Mouse (Mus musculus): ENCODE measurements around the gene Fam178b. TPM values are rescaled to one million over a fixed set of nuclear protein-coding genes. Genes with fewer than 3 reads are reported as not detected.
A peak's percentile ranks its signal among the peaks of the same experiment; 100 is the strongest.

The Fam178b gene
- total RNA-seq, 2 experiments from 2014 or later: 0.41 to 0.52 TPM

GRCm38 (mm10) chr1:36526903-36527302, 156.1 kb downstream of the Fam178b start:
- DNase-seq (ENCODE audit: low spot score in 2 of 2): no peak

- DNase-seq (ENCODE audit: low spot score in 2 of 2): no peak
Measured at GRCm38 (mm10) chr1:36525774-36526173, 157.2 kb downstream of the Fam178b start.

- no peak for DNase-seq (ENCODE audit: low spot score in 2 of 2)
Measured at GRCm38 (mm10) chr1:36524058-36524457, 158.9 kb downstream of the Fam178b start.

DNA sequence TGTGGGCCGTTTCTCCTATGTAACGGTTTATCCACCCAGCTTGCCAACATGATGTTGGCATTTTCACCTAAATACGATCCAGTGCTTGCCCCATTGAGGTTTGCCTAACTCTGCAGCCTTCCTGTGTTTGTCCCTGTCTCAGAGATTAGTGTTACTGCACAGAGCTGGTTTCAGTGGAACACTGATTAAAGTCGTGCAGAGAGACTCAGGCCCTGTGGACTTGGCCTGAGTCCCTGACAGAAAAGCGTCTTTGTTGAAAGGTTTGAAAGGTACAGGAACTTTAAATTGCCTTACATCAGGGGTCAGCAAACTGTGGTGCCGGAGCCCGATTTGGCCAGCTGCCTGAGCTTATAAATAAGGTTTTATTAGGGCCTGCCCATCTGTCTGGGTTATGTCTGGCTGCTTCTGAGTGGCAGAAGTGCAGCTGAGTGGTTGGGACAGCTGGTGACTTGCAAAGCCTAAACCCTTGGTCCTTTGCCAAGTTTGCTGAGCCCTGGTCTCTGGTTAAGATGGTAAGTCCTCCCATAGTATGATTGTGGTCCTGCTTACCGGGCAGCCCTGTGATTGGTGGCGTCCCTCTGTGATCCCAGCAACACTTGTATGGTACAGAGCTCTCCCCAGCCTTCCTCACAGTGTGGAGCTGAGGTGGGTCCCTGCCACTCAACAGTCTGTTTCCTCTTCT, 159.5 kb downstream of the Fam178b start:
- no peak for DNase-seq (ENCODE audit: low spot score in 2 of 2)

GRCm38 (mm10) chr1:36522210-36522609, 160.8 kb downstream of the Fam178b start:
- no peak for DNase-seq (ENCODE audit: low spot score in 2 of 2)

- DNase-seq (ENCODE audit: low spot score in 2 of 2): no peak
Measured at GRCm38 (mm10) chr1:36519626-36520025, 163.4 kb downstream of the Fam178b start.

GRCm38 (mm10) chr1:36518259-36518658, 164.7 kb downstream of the Fam178b start:
- DNase-seq (ENCODE audit: low spot score in 2 of 2): no peak

DNA sequence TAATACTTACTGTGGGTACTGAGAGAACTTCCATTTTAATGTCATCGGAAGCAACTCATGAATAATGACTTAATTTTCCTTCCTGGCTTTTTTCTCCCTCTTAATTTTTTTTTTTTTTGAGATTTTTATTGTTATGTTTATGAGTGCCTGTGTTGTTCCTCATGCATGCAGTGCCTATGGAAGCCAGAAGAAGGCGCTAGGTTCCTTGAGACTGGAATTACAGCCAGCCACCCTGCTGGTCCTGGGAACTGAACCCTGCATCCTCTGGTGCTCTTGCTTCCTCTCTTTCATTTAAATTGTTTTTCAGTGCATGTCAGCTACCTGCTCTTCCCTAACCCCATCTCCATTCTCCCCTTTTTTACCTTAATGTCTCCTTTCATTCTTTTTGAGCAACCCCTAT, 169.3 kb downstream of the Fam178b start:
- peak in 1 of 2 experiments; percentile 49 for DNase-seq (ENCODE audit: low spot score in 2 of 2)

GRCm38 (mm10) chr1:36513310-36513709, 169.7 kb downstream of the Fam178b start:
- peak in 1 of 2 experiments; percentile 70 for DNase-seq (ENCODE audit: low spot score in 2 of 2)

GRCm38 (mm10) chr1:36512966-36513280, 170.1 kb downstream of the Fam178b start:
- DNase-seq (ENCODE audit: low spot score in 2 of 2): no peak

Small RNA genes within 50 kb of the gene (microRNA-seq; reads per million reads assigned to microRNA genes)
- gene Gm24133: 0 reads per million in 2 experiments

Other genes with a start within 250 kb of the Fam178b start
- gene Lman2l, start 237.9 kb downstream of the Fam178b start, total RNA-seq (2021): 10 to 100 TPM; 51.3 to 57.7 TPM
- gene Cnnm4, start 211.6 kb downstream of the Fam178b start, total RNA-seq (2021): 10 to 100 TPM; 16.8 to 18.2 TPM
- 10 to 100 TPM; 36.1 to 39.5 TPM for gene Cnnm3, start 171.3 kb downstream of the Fam178b start, total RNA-seq (2021)
- 1 to 10 TPM; 6.1 to 7.5 TPM for gene Ankrd23, start 146.3 kb downstream of the Fam178b start, total RNA-seq (2021)
- not detected for gene Gm42417, start 143.8 kb downstream of the Fam178b start, total RNA-seq (2021)
- gene Ankrd39, start 135.7 kb downstream of the Fam178b start, total RNA-seq (2021): 10 to 100 TPM; 12.2 to 14.2 TPM
- gene Sema4c, start 124.8 kb downstream of the Fam178b start, total RNA-seq (2021): 10 to 100 TPM; 17.6 to 20.8 TPM
- 100 to 1,000 TPM; 770 to 824 TPM for gene Cox5b, start 8.3 kb upstream of the Fam178b start, total RNA-seq (2021)
- gene 4933424G06Rik, start 27.0 kb upstream of the Fam178b start, total RNA-seq (2021): under 1 TPM; 0.36 to 0.60 TPM
- gene Actr1b, start 31.2 kb upstream of the Fam178b start, total RNA-seq (2021): 100 to 1,000 TPM; 215 to 223 TPM
- gene Zap70, start 78.6 kb upstream of the Fam178b start, total RNA-seq (2021): 1 to 10 TPM; 4.7 TPM